16 mouse cellular contexts compared by ENCODE assay signal in genomic region chr4:85325454-85325853, GRCm38 (mm10).
DNase-seq lines count a peak whose midpoint lies in the region; ATAC-seq lines count a peak whose summit lies in the region.
"Had no signal": no experiment of that assay in that cellular context is flagged by ENCODE, and none has a peak within 500 bp of the region (broad histone marks: within the 10 kb centered on the region; RNA-seq: fewer than 3 reads in every experiment).

No protein-coding gene starts in this region.

- no peaks in the 10 kb centered on the region for H3K36me3 ChIP-seq in forebrain, embryonic 14.5 days (ENCODE audit: control insufficient read depth, insufficient read depth, low read length)
- H3K36me3 ChIP-seq in forebrain, embryonic 11.5 days (ENCODE audit: control insufficient read depth, insufficient read depth, low read length): no peaks in the 10 kb centered on the region
- H3K36me3 ChIP-seq: G1E; midbrain, embryonic 12.5 days had no signal

- 71% methylated on average over 6 of the region's 6 CpGs for WGBS in forebrain, embryonic 14.5 days
- 88% methylated on average over 6 of the region's 6 CpGs for WGBS in forebrain, embryonic 11.5 days

- DNase-seq in forebrain, embryonic 14.5 days (ENCODE audit: low spot score): peak; percentile 72
- no peak for DNase-seq in forebrain, embryonic 11.5 days (ENCODE audit: low spot score)
- DNase-seq in right cerebral cortex, adult 18-20 months: peak; percentile 85
- DNase-seq in right cerebral cortex, postnatal 14 days: no peak
- DNase-seq in left cerebral cortex, adult 9 months (ENCODE audit: low spot score in 2 of 2): peak; percentile 65 to 83
- DNase-seq in telencephalon, adult 2 months (ENCODE audit: low read depth, low spot score): peak; percentile 91
- no peak for DNase-seq in thymus, postnatal 14 days
- no peak for DNase-seq in yolk sac, embryonic 10.5 days (ENCODE audit: low spot score)
- DNase-seq: cerebellum, postnatal 14 days; gastrocnemius, postnatal 10 days; lung, postnatal 14 days; thymus, postnatal 25 days had no signal

- peak; percentile 75 for ATAC-seq in forebrain, embryonic 14.5 days
- ATAC-seq in forebrain, embryonic 11.5 days (replicated peaks; ENCODE audit: low FRiP score): no peak

- H3K4me1 ChIP-seq in forebrain, embryonic 14.5 days (ENCODE audit: control insufficient read depth, insufficient read depth, low read length): no peaks in the 10 kb centered on the region
- H3K4me1 ChIP-seq in forebrain, embryonic 11.5 days (replicated peaks; ENCODE audit: control insufficient read depth, insufficient read depth, low read length): no peaks in the 10 kb centered on the region
- H3K4me1 ChIP-seq: midbrain, embryonic 12.5 days had no signal

- H3K9ac ChIP-seq in forebrain, embryonic 14.5 days (ENCODE audit: low read length): no peak overlapping the region
- H3K9ac ChIP-seq in forebrain, embryonic 11.5 days (ENCODE audit: low read length): no peak overlapping the region
- H3K9ac ChIP-seq: midbrain, embryonic 12.5 days had no signal

- H3K9me3 ChIP-seq in forebrain, embryonic 14.5 days (replicated peaks; ENCODE audit: control insufficient read depth, low read length): no peaks in the 10 kb centered on the region
- no peaks in the 10 kb centered on the region for H3K9me3 ChIP-seq in forebrain, embryonic 11.5 days (ENCODE audit: control insufficient read depth, low read length)
- H3K9me3 ChIP-seq: midbrain, embryonic 12.5 days had no signal

- H3K27me3 ChIP-seq in forebrain, embryonic 14.5 days (replicated peaks; ENCODE audit: control insufficient read depth, insufficient read depth, low read length): no peaks in the 10 kb centered on the region
- H3K27me3 ChIP-seq in forebrain, embryonic 11.5 days (ENCODE audit: control insufficient read depth, insufficient read depth, low read length): no peaks in the 10 kb centered on the region
- H3K27me3 ChIP-seq: midbrain, embryonic 12.5 days had no signal

- peak overlapping the region; percentile 60; the same call in 1 of the 2 replicates for H3K27ac ChIP-seq in forebrain, embryonic 14.5 days (ENCODE audit: low read depth, low read length)
- H3K27ac ChIP-seq in forebrain, embryonic 11.5 days (ENCODE audit: low read depth, low read length): no peak overlapping the region
- H3K27ac ChIP-seq: kidney, postnatal 0 days; midbrain, embryonic 12.5 days had no signal

- no peak overlapping the region for H3K4me2 ChIP-seq in forebrain, embryonic 14.5 days (ENCODE audit: low read length)
- H3K4me2 ChIP-seq in forebrain, embryonic 11.5 days (ENCODE audit: low read depth, low read length, severe bottlenecking): no peak overlapping the region
- H3K4me2 ChIP-seq: heart, embryonic 11.5 days; midbrain, embryonic 12.5 days had no signal

- H3K4me3 ChIP-seq in forebrain, embryonic 14.5 days (ENCODE audit: low read depth, low read length): no peak overlapping the region
- no peak overlapping the region for H3K4me3 ChIP-seq in forebrain, embryonic 11.5 days (ENCODE audit: low read depth, low read length)
- H3K4me3 ChIP-seq: midbrain, embryonic 12.5 days had no signal

Comparison
In these comparisons a context has a peak if more than half of its experiments do, and no peak if none do; other contexts are left out.
1. DNase-seq: peak in forebrain, embryonic 14.5 days (single experiment), right cerebral cortex, adult 18-20 months (single experiment), left cerebral cortex, adult 9 months (2 of 2) and telencephalon, adult 2 months (single experiment); none in forebrain, embryonic 11.5 days (single experiment), right cerebral cortex, postnatal 14 days (single experiment), thymus, postnatal 14 days (single experiment) and yolk sac, embryonic 10.5 days (single experiment).